Mouse (Mus musculus): Measurements from ENCODE around the gene Tnni3.

- TF ChIP-seq CTCF (IDR thresholded peaks at IDR 0.05; ENCODE audit: control insufficient read depth, insufficient read depth, insufficient read length) (no peak), MYOD1 (IDR thresholded peaks at IDR 0.05; ENCODE audit: control insufficient read depth, insufficient read length, low read depth) (no peak)
These were observed 20.9 kb downstream of the Tnni3 start for GRCm38 (mm10) chr7:4503100-4503499.
